Mouse (Mus musculus): Measurements from ENCODE around the gene Moxd1.
A peak's percentile ranks its signal among the peaks of the same experiment; 100 is the strongest.

Gene Moxd1

DNA sequence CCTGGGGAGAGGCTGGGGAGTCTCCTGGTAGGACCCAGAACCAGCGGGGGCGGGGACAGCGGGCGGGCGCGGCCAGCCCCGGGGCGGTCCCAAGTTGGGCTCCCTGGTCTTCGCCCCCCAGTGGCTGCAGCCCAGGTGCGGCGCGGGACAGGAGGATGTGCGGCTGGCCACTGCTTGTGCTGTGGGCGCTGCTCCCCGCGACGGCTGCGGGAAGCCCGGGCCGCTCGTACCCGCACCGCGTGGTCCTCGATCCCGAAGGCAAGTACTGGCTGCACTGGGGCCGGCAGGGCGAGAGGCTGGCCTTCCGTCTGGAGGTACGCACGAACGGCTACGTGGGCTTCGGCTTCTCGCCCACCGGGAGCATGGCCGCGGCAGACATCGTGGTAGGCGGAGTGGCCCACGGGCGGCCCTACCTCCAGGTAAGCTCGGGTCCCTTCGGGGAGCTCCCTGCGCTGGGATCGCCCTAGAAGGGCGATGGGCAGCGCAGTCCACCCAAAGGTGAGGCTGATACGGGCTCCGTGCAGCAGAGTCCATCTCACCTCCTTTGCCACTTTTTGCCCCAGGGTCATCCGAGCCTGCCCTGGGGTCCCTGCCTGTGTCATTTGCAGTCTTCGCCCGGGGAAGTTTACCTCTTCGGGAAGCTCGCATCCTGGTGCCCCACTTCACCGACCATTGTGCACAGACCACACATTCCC is at the start of gene Moxd1:
TSS of gene Moxd1 (plus strand) at position 69 of the 695 bp plus-strand sequence.
- peak in 1 of 2 experiments; percentile 3 for DNase-seq (ENCODE audit: low spot score in 2 of 2)

GRCm38 (mm10) chr10:24190392-24190791 is 32.9 kb upstream of the Moxd1 start:
- DNase-seq (ENCODE audit: low spot score in 2 of 2) = no peak

DNA sequence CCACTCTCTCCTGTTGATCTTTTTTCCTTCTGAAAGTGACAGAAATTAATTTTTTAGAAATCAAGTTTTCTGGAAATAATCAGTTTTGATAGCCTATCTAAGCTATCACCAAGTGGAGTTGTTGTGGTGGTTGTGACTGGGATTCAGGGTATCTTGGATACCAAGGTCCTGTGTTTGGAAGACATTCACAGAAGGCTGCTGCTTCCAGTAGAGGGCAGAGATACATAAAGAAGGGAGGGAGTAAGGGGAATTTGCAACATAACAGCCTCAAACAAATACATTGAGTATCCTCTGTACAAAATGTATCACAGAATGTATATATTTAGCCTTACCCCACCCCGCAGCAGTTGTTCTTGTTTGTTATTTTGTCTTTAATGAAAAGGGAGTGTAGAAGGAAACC is 31.3 kb upstream of the Moxd1 start:
- no peak for DNase-seq (ENCODE audit: low spot score in 2 of 2)

GRCm38 (mm10) chr10:24199303-24199702 is 24.0 kb upstream of the Moxd1 start:
- no peak for DNase-seq (ENCODE audit: low spot score in 2 of 2)

DNA sequence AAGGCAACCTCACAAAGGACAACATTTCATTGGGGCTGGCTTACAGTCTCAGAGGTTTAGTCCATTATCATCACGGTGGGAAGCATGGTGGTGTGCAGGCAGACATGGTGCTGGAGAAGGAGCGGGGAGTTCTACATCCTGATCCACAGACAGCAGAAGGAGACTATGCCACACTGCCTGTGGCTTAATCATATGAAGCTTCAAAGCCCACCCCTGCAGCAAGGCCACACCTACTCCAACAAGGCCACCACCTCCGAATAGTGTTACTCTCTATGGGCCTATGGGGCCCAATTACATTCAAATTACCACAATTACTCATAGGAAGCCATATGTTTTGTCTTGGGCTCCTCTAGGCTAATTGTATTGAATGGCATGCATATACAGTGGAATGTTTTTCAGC is 23.2 kb upstream of the Moxd1 start:
- no peak for DNase-seq (ENCODE audit: low spot score in 2 of 2)

DNA sequence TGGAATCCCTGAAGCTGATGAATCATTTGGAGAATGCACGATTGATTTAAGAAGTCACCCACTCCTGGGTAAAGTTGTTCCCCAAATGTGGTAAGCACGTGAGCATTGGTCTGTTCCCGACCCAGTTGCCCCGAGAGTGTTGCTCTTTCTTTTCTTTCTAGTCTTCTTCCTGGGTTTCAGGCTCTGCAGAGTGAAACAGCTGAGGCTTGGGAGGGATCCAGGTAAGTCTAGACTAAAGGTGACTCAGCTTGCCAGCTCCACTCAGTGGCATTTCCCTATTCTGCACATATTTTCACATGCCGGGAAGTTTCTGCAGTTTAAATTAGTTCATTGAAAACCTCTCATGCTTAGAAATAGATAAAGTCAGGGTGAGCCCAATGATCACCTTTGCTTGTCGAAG is 13.2 kb upstream of the Moxd1 start:
- no peak for DNase-seq (ENCODE audit: low spot score in 2 of 2)

- no peak for DNase-seq (ENCODE audit: low spot score in 2 of 2)
Measured at GRCm38 (mm10) chr10:24213297-24213696, 10.0 kb upstream of the Moxd1 start.

- DNase-seq (ENCODE audit: low spot score in 2 of 2) = no peak
Measured at GRCm38 (mm10) chr10:24217558-24218268, 5.6 kb upstream of the Moxd1 start.

DNA sequence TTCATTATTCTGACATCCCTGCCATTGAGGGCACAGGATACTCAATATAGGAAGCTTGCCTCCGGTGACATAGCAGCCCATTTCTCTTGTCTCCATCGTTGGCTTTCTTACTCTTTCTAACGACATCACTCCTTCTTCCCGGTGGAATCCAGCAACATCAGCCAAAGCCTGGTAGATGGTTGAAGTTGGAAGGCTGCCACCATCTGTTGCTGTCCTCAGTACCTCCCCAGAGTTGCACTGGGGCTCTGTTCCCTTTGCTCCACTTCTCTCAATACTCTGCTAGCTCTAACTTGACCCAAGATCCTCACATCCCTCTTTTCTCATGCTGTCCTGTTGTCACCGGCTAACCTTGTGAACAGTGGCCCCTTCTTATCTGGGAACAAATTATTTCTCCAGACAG is 2.4 kb upstream of the Moxd1 start:
- DNase-seq (ENCODE audit: low spot score in 2 of 2) = no peak

DNA sequence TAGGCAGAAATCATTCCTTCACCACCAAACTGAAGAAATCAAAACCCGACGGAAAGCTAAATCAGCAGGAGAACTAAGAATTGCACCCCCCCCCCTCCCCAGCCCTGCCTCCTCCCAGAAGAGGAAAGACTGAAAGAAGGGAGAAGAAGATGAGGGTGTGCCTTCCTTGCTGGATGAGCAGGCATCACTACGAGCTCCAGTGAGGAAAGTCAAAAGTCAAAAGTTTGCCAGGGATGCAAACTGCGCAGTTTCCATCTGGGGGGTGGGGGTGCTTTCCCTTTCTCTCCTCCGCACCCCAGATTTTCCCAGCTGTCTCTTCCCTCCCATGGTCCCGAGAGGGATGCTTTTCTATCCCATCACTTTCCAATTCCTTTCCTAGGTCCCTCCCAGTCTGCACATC is 406 bp upstream of the Moxd1 start:
- no peak for DNase-seq (ENCODE audit: low spot score in 2 of 2)

- no peak for DNase-seq (ENCODE audit: low spot score in 2 of 2)
Measured at GRCm38 (mm10) chr10:24224591-24224990, 1.3 kb downstream of the Moxd1 start.

DNA sequence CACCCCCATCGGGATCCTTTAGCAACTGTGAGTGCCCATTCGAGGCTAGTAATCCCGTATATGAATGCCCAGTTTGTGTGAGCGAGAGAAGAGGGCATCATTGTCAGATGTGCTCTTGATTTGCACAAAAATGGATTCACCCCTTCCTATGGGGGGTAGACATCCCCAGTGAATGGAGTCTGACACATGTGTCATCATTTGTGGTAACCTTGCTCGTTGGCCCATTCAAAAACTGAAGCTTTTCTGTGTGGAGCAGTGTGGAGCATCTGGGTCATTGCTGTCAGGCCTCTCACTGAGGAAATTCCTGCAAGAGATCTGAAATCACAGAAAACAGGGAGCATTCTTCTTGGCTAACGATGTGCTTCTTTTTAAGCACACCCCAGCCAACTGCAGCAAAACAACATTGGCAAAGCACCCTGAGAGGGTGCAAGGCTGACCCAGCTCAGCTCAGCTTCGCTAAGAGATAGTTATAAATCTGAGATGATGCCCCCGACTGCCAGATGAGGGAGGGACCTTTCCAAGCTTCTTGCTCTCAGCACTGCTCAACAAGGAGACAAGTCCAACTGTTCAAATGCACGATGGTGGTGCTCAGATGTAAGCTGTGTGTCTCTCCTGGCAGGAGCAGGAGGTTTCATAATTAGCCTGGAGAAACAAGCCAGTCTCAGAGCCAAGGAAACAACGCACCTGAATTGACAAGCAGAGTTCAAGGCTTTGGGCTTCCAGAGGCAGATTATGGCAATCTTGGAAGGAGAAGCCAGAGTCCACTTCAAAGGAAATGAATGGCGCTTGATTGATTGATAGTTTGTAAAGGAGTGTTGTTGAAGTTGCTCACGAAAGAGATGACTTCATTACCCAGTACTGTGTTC is 5.2 kb downstream of the Moxd1 start:
- no peak for DNase-seq (ENCODE audit: low spot score in 2 of 2)

GRCm38 (mm10) chr10:24232281-24232680 is 9.0 kb downstream of the Moxd1 start:
- DNase-seq (ENCODE audit: low spot score in 2 of 2) = no peak

- no peak for DNase-seq (ENCODE audit: low spot score in 2 of 2)
Measured at GRCm38 (mm10) chr10:24235426-24236283, 12.3 kb downstream of the Moxd1 start.

DNA sequence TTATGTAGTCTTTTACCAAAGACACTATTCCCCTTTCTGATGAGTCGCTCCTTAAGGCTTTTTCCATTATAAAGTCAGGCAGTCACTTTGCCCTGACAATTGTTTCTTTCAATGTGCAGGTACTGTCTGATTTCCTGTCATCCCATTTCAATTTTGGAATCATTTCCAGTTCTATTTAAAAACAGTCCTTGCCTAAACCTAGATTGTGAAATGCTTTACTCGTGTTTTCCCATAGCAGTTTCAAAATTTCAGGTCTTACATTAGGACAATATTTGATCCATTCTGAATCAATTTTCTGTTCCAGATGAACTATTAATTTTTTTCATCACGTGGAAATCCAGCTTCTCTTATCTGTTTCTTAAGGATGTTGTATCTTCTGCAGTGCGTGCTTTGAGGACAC is 23.5 kb downstream of the Moxd1 start:
- DNase-seq (ENCODE audit: low spot score in 2 of 2) = no peak

- no peak for DNase-seq (ENCODE audit: low spot score in 2 of 2)
Measured at GRCm38 (mm10) chr10:24248116-24248515, 24.8 kb downstream of the Moxd1 start.

DNA sequence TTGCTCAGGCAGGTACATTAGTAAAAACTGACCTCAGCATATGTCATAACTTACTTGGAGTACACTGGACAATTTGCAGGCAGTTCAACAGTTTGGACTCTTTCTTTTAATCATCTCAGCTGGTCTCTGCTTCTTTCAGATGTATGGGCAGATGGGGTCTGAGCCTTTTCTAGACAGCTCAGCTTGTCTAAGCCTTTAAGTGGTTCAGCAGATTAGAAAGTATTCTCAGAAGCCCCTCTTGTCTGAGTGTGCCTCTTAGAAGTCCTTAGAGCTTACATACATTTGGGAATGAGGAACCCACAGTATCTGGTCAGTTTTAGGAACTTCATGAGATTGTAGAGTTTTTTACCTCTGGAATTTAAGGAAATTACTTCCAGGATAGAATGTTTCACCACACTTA is 28.3 kb downstream of the Moxd1 start:
- DNase-seq (ENCODE audit: low spot score in 2 of 2) = no peak

DNA sequence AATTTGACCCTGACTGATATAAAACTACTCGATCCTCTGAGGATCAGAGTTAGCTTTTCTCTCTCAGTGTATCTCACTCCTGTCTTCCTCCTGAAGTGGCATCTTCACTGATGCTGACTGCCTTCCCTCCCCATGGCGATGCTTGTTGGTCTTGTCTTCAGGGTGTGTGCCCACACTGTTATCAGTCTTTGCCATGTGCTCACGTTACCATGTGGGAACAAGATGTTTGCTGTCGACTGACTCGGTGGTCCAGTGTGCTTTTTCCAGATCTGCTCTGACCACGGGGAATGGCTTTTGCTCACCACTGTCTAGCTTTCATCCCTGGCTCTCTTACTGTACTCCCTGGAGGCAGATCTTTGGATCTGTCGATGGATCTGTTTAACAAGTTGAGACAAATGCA is 34.8 kb downstream of the Moxd1 start:
- DNase-seq (ENCODE audit: low spot score in 2 of 2) = no peak

- DNase-seq (ENCODE audit: low spot score in 2 of 2) = no peak
Measured at GRCm38 (mm10) chr10:24258885-24259284, 35.6 kb downstream of the Moxd1 start.

- DNase-seq (ENCODE audit: low spot score in 2 of 2) = no peak
Measured at GRCm38 (mm10) chr10:24259794-24260590, 36.7 kb downstream of the Moxd1 start.

DNA sequence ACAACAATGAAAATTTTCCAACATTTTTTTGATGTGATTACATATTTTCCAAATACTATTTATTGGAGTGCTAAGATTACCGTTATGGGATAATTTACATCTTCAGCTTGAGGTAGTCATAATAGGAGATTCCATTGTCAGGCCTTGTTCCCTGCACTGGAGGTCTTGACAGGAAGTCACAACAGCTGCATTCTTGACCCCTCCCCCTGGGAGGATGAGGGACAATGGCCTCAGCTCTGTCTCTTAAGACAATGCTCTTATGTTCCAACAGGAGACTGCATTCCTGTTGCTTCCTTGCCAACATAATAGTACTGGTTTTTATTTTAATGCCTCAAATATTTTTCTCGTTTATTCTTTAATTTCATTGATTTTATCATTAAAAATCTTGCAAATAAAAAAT is 44.2 kb downstream of the Moxd1 start:
- DNase-seq (ENCODE audit: low spot score in 2 of 2) = no peak
